Mouse (Mus musculus): ENCODE data around the gene Gm5447.

Gm5447 gene

DNA sequence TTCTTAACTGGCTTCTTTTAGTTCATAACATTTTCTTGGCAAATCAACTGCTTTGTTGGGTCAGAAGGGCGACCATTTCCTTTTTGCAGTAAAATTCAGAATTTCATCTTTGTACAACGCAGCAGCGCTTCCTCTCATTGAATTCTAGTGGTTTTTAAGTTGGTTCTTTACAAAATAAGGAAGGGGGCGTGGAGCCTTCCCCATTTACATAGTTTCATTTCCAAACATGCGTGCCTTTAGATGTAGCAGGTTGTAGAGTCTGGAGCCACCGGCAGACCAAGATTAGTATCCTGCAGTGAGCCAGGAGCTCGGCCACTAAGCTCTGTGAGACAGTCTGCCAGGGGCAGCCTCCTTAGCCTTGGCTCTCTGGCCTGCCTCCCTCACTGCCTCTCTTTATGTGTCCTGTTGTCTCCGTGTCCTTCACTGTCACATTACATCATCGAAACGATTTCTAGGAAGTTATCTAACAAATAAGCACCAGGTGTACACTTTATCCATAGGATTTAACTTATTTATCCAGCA is 13.0 kb downstream of the Gm5447 start:
- DNase-seq (ENCODE audit: low spot score), result no peak

DNA sequence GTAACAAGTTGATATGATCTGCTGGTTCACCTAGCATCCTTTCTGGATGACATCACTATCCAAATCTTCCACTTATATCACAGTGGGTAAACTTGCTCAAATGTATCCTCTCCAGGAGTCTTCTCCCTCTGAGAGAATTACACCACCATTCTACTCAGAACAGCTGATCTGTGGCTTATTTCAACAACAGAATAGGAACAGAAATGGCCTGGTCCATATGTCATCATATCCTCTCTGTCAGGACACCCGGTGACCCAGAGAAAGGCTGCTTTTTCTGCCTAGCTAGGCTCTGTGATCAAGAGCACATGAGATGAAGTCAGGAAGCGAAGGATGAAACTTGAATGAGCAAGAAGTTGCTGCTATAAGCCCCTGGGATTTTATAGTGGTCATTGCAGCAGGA is 13.7 kb downstream of the Gm5447 start:
- DNase-seq (ENCODE audit: low spot score), result no peak

DNA sequence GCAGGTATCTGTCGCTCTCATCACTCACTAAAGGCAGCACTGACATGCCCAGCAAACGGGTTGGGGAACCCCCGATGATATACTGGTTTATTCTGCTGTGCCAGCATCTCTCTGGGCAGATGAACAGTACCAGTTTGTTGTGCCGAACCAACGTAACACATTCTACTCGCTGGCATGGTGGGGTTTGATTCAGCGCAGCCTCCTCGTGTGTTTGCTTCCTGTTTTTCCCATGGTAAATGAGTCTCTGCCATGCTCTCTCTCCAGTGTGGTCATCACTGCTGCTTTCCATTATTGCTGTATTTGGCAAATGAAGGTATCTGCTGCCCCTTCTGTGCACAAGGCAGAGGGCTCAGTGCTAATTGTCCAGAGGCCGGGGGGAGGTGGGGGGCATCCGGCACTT is 15.7 kb downstream of the Gm5447 start:
- DNase-seq (ENCODE audit: low spot score), result no peak

DNA sequence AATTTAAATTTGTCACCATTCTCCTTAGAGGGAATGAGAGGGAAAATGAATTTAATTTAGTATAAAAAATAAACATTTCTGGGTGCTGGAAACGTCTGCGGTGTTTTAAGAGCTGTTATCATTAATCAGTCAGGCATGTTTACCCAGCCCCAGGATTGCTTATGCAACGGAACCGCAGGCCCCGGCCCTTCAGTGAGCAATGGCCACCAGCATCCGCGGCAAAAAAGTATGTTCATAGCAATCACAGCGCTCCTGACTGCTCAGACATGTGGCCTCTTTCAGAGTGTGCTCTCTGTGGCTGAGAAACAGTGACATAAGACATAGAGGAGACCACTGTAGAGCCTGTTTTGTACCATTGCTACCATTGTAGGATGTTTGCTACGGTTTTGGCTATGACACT is 16.2 kb downstream of the Gm5447 start:
- no peak for DNase-seq (ENCODE audit: low spot score)

DNA sequence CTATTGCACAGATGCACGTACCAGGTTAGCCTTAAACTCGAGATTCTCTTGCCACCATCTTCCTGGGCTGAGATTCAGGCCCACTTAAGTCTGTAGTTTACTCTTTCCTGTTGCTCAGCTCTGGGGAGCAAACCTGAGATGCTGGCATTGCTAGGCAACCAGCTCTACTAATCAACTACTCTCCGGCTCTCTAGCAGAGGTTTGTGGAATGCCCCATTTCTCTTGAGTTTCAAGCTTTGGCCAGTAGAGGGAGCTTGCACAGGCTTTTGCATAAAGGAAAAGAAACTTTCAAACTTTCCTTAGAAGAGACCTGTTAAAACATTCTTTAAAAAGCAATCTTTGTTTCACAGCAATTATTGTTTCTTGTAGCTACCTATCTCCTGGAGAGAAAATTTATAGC is 19.8 kb downstream of the Gm5447 start:
- no peak for DNase-seq (ENCODE audit: low spot score)

DNA sequence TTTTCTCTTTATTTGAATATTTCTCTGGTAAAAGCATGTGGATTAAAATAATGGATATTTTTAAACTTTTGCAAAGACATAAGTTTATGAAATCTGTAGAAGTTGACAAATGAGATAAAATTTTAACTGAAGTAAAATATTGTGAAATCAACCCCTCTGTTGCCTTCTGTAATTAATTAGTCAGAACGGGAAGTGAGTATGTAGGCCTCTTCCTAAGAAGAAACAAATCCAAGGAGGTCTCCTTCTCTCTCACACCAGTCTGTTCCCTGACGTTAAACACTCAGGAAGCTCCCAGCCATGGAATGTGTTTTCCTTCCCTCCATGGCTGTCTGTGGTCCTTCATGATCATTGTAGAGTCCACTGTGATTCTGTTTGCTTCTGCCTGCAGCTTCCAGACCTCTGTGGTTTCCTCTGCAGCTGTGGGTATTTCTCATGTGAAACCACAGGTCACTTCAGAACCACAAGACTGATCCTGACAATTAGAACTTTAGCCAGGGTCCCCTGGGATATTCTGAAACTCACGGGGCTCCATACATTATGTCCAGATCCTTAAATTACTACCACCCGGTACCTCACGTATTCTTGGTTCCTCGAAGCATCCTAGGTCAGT is 20.4 kb downstream of the Gm5447 start:
- no peak for DNase-seq (ENCODE audit: low spot score)

DNA sequence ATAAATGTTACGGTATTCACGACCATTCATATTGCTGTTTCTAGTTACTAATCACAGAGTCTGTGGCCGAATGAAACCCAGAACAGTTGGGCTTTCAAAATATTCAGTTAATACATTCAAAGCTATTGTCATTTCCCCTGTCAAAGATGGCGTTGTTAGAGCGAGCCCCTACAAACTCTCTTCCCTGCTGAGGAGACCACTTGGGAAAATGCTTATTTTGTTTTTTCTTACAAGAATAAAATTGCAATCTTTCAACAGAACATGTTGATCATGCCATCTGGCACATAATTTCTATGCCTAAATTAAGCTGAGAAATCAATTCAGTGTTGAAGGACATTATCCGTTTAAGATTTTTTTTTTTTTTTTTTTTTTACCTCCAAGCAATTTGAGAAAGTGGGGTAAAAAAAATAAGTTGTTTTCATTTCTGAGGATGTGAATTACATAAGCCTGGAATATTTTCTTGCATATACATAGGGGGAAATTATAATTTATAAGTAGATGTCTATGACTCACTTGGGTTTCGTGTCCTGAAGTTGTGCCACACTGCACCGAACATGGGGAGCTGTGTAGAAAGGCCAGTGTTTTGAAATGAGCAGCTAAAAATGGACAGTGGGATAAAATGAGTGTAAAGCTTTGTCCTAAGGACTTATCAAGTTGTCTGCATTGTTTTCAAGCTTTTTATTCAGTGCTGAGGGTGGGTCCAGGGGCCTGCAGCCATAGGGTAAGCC is 23.7 kb downstream of the Gm5447 start:
- no peak for DNase-seq (ENCODE audit: low spot score)

DNA sequence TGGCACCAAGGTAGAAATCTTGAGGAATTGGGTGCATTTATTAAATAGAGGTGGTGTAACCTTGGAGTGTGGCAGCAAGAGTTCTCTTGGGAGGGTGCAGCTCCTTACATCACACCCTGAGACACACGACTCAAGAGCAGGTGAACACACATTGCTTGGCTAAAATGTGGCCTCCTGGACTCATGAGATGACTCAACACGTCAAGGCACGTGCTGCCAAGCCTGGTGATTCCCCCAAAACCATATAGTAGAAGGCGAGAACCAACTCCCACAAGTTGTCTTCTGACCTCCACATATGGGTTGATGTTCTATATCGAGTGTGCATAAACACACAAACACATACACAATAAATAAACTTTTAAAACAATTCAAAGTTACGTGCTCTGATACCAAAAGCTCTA is 25.8 kb downstream of the Gm5447 start:
- no peak for DNase-seq (ENCODE audit: low spot score)

DNA sequence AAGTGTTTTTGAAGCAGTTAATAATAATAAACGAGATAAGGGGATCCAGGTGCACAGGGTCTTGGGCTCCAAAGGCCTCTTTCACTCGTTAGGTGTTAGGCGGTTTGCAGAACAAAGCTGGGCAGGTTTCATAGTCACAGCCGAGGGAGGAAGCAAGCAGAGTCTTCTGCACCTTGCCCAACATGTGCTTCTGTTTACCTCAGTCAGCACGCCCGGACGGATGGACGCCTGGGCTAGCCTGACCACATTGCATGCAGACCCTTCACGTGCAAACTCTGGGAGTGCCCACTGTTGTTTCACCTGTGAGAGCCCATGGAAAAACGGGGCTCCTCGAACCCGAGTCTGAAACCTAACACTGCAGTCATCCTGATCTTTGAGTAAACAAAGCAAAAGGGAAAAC is 30.5 kb downstream of the Gm5447 start:
- no peak for DNase-seq (ENCODE audit: low spot score)

DNA sequence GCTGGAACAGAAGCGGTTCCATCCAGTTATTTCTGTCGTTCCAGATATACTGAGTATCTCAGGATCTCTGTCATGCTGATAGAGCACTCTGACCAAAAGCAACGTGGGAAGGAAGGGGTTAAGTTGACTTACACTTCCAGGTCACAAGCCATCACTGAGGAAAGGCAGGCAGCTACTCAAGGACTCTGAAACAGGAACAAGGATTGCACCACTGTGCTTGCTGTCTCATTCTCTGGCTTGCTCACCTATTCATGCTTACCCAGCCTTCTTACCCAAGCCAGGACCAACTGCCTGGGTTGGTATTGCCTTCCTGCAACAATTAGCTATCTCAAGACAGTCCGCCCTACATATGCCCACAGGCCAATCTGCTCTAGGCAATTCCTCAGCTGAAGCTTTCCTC is 31.0 kb downstream of the Gm5447 start:
- DNase-seq (ENCODE audit: low spot score), result no peak

DNA sequence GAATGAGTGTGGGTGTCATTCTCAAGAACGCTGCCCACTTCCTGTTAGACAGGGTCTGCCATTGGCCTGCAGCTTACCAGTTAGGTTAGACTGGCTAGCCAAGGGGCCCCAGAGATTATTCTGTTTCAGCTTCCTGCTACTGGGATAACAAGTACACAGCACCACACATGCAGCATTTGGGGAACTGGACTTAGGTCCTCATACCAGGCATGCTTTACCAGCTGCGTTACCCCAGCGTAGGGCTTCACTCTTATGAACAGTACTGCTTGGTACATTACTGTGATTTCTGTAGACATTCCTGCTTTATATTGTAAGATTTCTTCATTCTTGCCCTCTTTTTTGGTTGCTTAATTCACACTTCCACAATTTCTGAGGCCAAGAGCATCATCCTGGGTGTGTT is 43.5 kb downstream of the Gm5447 start:
- no peak for DNase-seq (ENCODE audit: low spot score)

DNA sequence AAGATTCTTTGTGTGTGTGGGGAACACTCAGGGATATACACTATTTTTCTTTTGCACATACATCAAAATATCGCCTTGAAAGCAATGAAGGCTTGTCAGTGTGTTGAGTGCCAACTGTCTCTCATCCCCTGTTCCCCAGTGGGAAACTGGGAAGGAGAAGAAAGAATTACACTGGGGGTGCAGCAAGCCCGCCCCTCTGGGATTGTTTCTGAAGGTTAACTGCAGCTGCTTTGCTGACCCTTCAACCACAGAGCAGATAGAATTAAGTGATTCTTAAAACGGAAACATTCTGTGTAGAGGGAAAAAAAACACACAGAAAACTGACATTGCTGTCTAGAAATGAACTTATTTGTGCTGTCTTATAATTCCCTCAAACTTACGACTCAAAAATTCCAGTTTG is 47.5 kb downstream of the Gm5447 start:
- no peak for DNase-seq (ENCODE audit: low spot score)

DNA sequence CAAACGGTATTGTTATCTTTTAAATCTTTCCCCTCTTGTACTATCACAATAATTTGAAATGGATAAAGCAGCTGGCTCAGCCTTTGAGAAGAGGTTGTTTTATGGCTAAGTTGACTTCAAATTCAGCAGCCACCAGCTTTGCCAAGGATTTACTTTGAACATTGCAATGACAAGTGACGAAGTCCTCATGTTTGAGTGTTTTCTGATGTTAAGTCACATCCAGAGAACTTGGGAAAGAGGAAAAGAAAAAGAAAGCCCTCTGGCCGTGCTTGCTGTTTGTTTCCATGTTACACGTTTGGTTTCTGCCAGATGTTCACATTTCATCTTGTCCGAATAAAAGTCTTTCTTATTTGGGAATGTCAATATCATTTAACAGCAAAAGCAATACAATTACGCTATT is 47.9 kb downstream of the Gm5447 start:
- no peak for DNase-seq (ENCODE audit: low spot score)

DNA sequence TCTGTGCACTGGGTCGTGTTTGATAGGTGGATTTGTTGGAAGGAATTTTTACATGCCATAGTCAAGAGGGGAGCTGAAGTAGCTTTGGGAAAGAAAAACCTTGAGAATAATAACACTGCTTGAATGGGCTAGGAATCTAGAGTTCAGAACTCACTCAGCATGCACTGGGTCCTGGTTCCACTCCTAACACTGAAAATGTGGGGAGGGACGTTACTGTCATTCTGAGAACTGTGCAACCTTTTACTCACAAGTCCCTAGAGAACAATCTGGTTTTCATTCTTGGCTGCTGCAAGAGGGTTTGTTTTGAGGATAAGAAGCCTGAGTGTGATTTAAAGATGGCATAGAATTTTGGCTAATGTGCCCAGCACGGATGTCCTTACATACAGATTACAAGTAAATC is 49.7 kb downstream of the Gm5447 start:
- DNase-seq (ENCODE audit: low spot score), result no peak

Data from urinary bladder, postnatal 25 days (tissue).